Mouse (Mus musculus): ENCODE measurements around the gene Ppif. TPM values are rescaled to one million over a fixed set of nuclear protein-coding genes. Genes with fewer than 3 reads are reported as not detected.
A peak's percentile ranks its signal among the peaks of the same experiment; 100 is the strongest.

Ppif gene
- polyA plus RNA-seq, 1 experiment from 2014 or later: 47.3 TPM

DNA sequence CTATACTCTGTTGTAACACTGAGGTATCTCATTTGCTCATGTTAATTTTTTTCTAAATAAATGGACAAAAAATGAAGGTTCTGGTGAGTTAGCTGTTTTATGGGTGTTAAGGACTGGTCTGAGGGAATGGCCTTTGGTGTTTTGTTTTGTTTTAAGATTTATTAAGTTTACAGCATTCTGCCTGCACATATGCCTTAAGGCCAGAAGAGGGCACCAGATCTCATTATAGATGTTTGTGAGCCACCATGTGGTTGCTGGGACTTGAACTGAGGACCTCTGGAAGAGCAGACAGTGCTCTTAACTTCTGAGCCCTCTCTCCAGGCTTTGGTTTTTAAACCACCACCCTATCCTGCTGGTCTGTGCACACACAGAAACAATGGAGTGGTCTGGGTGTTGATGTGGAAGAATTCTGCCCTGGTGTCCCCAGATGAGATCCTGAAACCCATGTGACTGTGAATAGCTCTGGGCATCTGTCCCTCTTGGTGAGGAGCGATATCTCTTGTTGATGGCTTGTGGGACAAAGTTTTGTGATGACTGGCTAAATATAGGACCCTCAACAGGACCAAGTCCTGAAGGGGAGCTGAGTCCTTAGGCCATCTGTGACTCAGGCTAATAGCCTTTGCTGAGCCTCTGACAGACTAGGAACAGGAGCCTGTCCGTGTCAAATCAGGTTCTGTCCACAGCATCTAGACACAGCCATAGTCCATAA is 27.1 kb upstream of the Ppif start:
- no peak overlapping the region for H3K27ac ChIP-seq
- no peaks in the 10 kb centered on the region for H3K27me3 ChIP-seq (ENCODE audit: insufficient read depth, poor library complexity, severe bottlenecking)
- 83% methylated on average over 2 of the region's 2 CpGs for WGBS
- no peak overlapping the region for H3K4me3 ChIP-seq
- peaks cover 24% of the 10 kb centered on the region for H3K4me1 ChIP-seq (replicated peaks)
- DNase-seq (ENCODE audit: low spot score): no peak
- H3K36me3 ChIP-seq: peaks cover 65% of the 10 kb centered on the region
- H3K9me3 ChIP-seq: no peaks in the 10 kb centered on the region

DNA sequence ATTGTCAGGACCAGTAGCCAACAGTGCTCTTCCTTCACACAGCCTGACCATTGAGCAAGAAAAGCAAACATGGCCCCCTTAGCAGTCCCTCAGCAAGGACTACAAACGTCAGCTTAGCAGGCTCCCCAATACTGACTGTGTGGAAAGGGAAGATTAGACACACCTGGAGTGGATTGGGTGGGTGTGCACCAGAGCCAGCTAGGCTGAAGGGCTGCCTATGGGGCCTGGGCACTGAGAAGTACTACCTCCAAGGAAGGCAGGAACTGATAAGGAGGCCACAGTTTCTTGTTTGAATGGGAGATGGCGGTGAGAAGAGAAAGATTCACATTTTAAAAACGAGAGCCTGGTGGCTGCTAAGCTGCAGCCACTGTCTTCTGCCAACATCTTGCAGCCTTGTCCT is 26.4 kb upstream of the Ppif start:
- Histone ChIP-seq H3K27me3 (ENCODE audit: insufficient read depth, poor library complexity, severe bottlenecking) (no peaks in the 10 kb centered on the region), H3K27ac (no peak overlapping the region), H3K36me3 (peaks cover 57% of the 10 kb centered on the region), H3K9me3 (no peaks in the 10 kb centered on the region), H3K4me3 (no peak overlapping the region), H3K4me1 (replicated peaks) (peaks cover 19% of the 10 kb centered on the region)
- WGBS: 79% methylated on average over 3 of the region's 3 CpGs
- DNase-seq (ENCODE audit: low spot score): no peak

DNA sequence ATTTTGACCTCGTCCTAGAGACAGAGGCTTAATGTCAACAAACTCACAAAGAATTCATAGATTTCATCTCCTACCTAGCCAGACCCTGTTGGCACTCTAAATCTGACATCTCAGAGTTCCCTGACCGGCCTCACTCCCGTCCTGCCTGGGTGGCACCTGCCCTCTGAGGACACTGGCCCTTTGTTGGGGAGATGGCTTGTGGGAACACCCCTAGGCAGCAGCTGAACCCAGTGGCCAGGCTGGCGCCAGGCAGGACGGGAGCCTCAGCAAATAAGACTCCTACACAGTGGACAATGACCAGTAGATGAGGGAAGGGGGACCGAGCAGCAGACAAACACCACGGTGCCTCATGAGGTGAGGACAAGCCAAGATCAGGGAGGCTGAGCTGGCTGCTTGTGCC is 14.3 kb upstream of the Ppif start:
- Histone ChIP-seq H3K9me3 (no peaks in the 10 kb centered on the region), H3K27ac (no peak overlapping the region), H3K4me1 (replicated peaks) (peaks cover 10% of the 10 kb centered on the region; the same call in 1 of the 2 replicates), H3K4me3 (no peak overlapping the region), H3K36me3 (no peaks in the 10 kb centered on the region), H3K27me3 (ENCODE audit: insufficient read depth, poor library complexity, severe bottlenecking) (no peaks in the 10 kb centered on the region)
- WGBS: 78% methylated on average over 7 of the region's 7 CpGs
- no peak for DNase-seq (ENCODE audit: low spot score)

DNA sequence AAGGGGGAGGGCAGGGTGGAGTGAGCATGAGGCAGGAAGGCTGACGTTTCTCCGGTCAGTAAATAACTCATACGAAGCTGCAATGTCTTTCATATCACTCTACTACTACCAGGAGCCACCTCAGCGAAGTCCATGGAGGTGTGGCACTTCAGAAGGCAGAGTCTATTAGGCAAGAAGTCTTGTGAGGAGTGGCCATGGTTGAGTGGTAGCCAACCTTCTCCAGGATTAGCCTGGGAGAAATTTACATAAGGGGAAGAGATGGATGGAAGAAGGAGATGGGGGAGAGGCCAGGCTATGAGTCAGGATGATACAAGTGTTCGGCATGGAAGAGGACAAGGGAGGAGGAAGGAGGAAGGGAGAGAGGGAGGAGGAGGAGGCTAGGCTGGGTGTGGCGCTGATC is 11.9 kb upstream of the Ppif start:
- Histone ChIP-seq H3K27ac (no peak overlapping the region), H3K36me3 (no peaks in the 10 kb centered on the region), H3K4me3 (no peak overlapping the region), H3K9me3 (no peaks in the 10 kb centered on the region), H3K4me1 (replicated peaks) (peaks cover 12% of the 10 kb centered on the region; the same call in 1 of the 2 replicates), H3K27me3 (ENCODE audit: insufficient read depth, poor library complexity, severe bottlenecking) (no peaks in the 10 kb centered on the region)
- 77% methylated on average over 6 of the region's 6 CpGs for WGBS
- no peak for DNase-seq (ENCODE audit: low spot score)

DNA sequence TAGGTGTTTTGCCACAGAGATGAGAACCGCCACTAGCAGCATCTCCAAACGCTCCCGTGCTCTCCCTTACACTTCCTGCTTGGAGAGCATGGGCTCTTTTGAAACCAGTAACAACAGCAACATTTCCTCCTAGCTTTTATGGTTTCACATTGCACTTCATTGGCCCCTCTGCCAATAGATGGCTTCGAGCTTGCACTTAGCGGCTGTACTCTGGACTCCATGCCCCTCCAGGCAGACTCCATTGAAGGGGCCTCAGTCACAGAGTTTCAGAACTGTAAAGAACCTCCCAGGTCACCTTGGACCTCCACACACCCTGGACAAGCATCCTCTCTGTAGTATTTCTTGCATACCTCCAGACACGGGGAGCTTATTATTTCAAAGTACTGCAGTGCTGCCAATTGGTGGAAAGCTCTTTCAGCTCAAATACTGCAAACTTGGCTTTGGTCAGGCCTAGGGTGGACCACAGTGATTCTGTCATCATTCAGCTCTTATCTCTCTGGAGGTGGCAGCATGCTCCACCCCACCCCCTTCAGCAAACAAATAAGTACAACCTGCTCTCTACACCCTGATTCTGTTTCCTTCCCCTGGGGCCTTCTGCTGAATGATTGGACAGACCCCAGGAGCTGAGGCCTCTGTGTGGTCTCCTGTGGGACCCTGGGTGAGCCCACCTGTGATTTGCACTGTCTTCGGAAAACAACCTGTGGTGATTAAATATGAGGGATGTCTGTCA is 7.6 kb upstream of the Ppif start:
- 84% methylated on average over 7 of the region's 7 CpGs for WGBS
- no peaks in the 10 kb centered on the region for H3K36me3 ChIP-seq

DNA sequence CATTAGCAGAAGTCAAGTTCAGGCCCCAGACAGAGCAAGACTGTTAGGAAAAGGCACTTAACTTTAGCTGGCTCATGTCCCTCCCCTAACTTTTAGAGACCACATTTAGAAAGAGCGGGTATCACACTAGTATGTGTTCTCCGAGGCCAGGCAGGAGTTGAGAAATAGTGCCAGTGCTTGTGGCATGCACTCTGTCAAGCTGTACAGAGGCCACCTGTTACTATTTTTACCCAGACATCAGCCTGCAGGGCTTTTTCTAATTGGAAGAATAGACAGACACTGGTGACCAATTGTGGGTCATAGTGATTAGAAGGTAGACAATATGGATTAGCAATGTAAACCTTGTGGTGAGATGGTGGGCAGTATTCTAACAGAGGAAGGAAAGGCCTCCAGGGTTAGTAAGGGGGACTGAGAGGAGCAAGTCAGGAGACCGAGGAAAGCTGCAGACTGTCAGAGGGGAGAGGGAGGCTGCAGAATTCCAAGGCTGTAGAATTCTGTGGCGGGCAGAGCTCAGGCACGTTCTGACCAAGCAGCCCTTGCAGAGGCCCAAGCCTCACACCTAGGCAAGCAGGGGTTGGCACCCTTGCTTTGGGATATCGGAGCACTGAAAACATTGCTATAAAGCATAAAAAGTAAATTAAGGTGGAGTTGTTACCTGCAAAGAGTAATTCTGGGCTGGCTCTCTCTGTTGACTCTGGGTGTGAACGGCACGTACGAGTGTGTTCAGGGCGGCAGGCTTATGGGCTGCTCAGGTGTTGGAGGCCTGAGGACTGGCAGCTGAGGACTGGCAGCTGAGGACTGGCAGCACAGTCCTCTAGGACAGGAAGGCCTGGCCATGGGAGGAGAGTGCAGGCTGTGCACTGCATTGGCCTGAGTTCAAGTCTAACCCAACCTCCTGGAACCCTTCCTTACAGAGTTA is 6.7 kb upstream of the Ppif start:
- Histone ChIP-seq H3K4me3 (no peak overlapping the region), H3K4me1 (replicated peaks) (0 out of 2 replicates have a peak, but pooled peaks cover 3% of the 10 kb centered on the region), H3K9me3 (no peaks in the 10 kb centered on the region), H3K27me3 (ENCODE audit: insufficient read depth, poor library complexity, severe bottlenecking) (0 out of 2 replicates have a peak, but pooled peaks cover 4% of the 10 kb centered on the region), H3K36me3 (no peaks in the 10 kb centered on the region), H3K27ac (no peak overlapping the region)
- DNase-seq (ENCODE audit: low spot score): no peak
- WGBS: 85% methylated on average over 10 of the region's 10 CpGs

More for the DNA sequence above, 7.6 kb upstream of the Ppif start:
- Histone ChIP-seq H3K4me3 (no peak overlapping the region), H3K9me3 (no peaks in the 10 kb centered on the region), H3K27ac (no peak overlapping the region), H3K27me3 (ENCODE audit: insufficient read depth, poor library complexity, severe bottlenecking) (no peaks in the 10 kb centered on the region), H3K4me1 (replicated peaks) (0 out of 2 replicates have a peak, but pooled peaks cover 3% of the 10 kb centered on the region)
- no peak for DNase-seq (ENCODE audit: low spot score)

DNA sequence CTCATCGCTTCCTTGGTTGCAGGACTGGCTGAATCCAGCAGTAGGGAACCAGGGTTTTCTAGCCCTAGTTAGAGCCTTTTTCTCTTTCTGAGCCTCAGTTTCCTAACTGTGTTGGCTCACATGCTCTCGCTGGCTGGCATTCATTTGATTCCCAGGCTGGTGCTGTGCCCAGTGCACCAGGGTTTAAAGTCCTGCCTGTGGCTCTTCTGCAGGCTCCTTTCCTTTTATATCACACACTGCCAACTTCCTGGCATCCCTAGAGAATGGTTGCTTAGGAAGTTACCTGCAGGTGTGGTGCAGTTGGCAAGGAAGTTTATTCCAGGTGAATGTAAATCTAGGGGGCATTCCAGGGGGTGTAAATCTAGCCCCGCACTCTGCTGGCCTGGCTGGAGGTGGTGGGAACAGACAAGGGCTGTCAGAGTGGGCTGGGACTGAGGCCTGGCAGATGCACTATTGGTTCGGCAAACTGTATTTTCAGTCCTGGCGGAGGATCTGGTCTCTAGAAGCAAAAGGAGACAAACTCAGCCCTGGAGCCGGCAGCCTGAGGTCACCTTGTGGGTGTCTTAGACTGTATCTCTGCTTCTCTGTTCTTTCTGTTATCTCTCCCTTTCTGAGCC is 575 bp upstream of the Ppif start:
- 77% methylated on average over 6 of the region's 6 CpGs for WGBS
- peak overlapping the region; percentile 92 for H3K27ac ChIP-seq
- H3K27me3 ChIP-seq (ENCODE audit: insufficient read depth, poor library complexity, severe bottlenecking): 0 out of 2 replicates have a peak, but pooled peaks cover 8% of the 10 kb centered on the region
- peak overlapping the region; percentile 80 for H3K4me3 ChIP-seq
- DNase-seq (ENCODE audit: low spot score): no peak
- peaks cover 30% of the 10 kb centered on the region for H3K36me3 ChIP-seq
- H3K9me3 ChIP-seq: no peaks in the 10 kb centered on the region
- H3K4me1 ChIP-seq (replicated peaks): peaks cover 35% of the 10 kb centered on the region

DNA sequence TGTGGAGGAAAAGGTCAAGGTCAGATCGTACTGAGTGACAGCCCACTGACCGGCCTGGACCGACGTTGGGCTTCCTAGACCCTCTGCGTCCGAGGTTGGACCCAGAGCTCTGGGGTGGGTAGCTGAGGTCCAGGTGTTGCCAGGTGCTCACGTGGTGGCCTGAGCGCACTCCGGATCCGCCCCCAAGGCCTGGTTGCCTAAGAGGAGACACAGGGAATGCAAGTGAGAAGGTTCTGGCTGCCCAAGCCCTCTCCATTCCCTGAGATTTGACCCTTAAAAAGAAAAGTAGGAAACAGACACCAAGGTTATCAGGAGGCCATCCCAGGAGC is 579 bp downstream of the Ppif start:
- peak overlapping the region; percentile 80 for H3K4me3 ChIP-seq
- H3K9me3 ChIP-seq: no peaks in the 10 kb centered on the region
- H3K36me3 ChIP-seq: peaks cover 42% of the 10 kb centered on the region
- peaks cover 35% of the 10 kb centered on the region for H3K4me1 ChIP-seq (replicated peaks)
- H3K27ac ChIP-seq: peak overlapping the region; percentile 92
- 2% methylated on average over 10 of the region's 10 CpGs for WGBS
- 0 out of 2 replicates have a peak, but pooled peaks cover 8% of the 10 kb centered on the region for H3K27me3 ChIP-seq (ENCODE audit: insufficient read depth, poor library complexity, severe bottlenecking)
- DNase-seq (ENCODE audit: low spot score): no peak

DNA sequence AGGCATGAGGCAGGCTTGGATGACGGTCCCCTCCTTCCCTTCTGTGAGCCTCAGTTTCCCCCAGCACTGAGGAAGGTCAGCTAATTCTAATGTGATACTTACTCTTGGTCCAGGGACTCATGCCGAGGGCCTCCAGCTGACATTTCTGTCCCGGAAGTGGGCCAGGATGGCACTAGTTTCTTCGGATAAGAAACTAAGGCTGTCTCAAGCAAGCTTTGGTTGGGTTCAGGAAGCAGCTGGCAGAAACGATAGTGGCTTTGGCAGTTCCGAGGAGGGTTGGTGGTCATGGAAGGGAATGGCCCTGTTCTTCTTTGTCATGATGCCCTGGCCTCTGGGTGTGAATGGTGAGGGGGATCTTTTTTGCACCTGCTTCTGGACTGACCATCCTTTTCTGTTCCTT is 1.1 kb downstream of the Ppif start:
- Histone ChIP-seq H3K4me3 (peak overlapping the region; percentile 80), H3K4me1 (replicated peaks) (peaks cover 35% of the 10 kb centered on the region), H3K36me3 (peaks cover 47% of the 10 kb centered on the region), H3K27me3 (ENCODE audit: insufficient read depth, poor library complexity, severe bottlenecking) (0 out of 2 replicates have a peak, but pooled peaks cover 8% of the 10 kb centered on the region), H3K27ac (peak overlapping the region; percentile 92; the same call in 1 of the 2 replicates), H3K9me3 (no peaks in the 10 kb centered on the region)
- 72% methylated on average over 6 of the region's 6 CpGs for WGBS
- DNase-seq (ENCODE audit: low spot score): no peak

DNA sequence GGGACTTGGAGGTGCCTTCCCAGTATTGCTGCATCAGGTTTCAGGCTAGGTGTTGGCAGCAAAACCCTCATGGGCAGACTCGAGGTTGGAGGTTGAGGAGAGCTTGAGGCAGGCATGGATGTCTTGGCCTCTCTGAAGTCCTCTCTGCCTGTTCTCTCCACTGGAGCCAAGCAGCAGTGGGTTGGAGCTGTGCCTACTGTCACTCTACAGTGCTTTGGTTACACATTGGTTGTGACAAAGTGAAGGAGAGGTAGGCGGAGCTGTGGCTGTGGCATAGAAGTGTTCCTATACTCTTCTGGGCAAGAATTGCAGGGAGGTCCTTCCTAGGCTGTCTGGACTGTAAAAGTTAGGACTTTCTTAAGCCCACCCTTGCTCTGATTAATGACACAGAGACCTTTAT is 2.4 kb downstream of the Ppif start:
- Histone ChIP-seq H3K36me3 (peaks cover 53% of the 10 kb centered on the region), H3K9me3 (no peaks in the 10 kb centered on the region), H3K4me3 (no peak overlapping the region), H3K27ac (no peak overlapping the region), H3K27me3 (ENCODE audit: insufficient read depth, poor library complexity, severe bottlenecking) (0 out of 2 replicates have a peak, but pooled peaks cover 8% of the 10 kb centered on the region), H3K4me1 (replicated peaks) (peaks cover 35% of the 10 kb centered on the region)
- DNase-seq (ENCODE audit: low spot score): no peak
- WGBS: 79% methylated on average over 2 of the region's 2 CpGs

DNA sequence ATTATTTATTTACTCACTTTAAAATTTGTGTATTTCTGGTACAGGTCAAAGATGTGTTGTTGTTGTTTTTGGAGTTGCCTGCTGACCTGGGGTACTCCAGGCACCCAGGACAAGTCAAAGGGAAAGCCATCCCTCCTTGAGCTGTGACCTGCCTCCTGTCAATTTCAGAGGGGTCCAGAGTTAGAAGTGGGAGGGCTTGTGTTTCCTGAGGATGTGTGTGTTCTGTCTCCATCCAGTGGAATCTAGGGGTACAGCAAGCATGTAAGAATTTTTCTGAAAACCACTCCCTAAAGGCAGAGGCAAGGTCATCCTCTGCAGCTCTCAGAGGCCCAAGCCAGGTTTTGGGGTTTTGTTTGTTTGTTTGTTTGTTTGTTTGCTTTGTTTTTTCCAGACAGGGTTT is 8.0 kb downstream of the Ppif start:
- H3K36me3 ChIP-seq: peaks cover 37% of the 10 kb centered on the region
- H3K4me1 ChIP-seq (replicated peaks): peaks cover 4% of the 10 kb centered on the region; the same call in 1 of the 2 replicates
- H3K4me3 ChIP-seq: no peak overlapping the region
- no peaks in the 10 kb centered on the region for H3K27me3 ChIP-seq (ENCODE audit: insufficient read depth, poor library complexity, severe bottlenecking)
- H3K9me3 ChIP-seq: no peaks in the 10 kb centered on the region
- no peak overlapping the region for H3K27ac ChIP-seq
- no peak for DNase-seq (ENCODE audit: low spot score)

DNA sequence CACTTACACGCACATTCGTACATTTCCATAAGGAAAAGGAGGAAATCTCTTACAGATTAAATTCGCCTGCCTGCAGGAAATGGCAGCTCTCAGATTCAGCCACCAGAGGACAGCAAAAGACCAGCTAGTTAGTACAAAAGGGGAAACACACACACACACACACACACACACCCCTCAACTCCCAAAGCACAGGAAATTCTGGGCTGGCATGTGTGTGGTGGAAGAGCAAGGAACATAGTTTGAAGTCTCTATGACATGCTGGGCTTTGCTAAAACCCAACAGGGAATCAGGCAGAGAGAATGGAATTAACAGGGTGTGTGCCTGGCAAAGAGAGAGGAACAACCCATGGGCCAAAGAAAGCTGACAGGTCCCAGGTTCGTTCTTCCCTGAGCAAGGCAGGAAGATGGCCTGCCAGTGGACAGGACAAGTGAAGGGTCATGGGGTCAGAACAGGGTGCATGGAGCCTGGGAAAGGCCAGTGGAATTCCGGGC is 13.8 kb downstream of the Ppif start:
- DNase-seq (ENCODE audit: low spot score): peak; percentile 58
- H3K4me3 ChIP-seq: no peak overlapping the region
- peaks cover 47% of the 10 kb centered on the region for H3K4me1 ChIP-seq (replicated peaks)
- no peaks in the 10 kb centered on the region for H3K27me3 ChIP-seq (ENCODE audit: insufficient read depth, poor library complexity, severe bottlenecking)
- H3K9me3 ChIP-seq: no peaks in the 10 kb centered on the region
- H3K27ac ChIP-seq: peak overlapping the region; percentile 53; the same call in 1 of the 2 replicates
- 62% methylated on average over 5 of the region's 5 CpGs for WGBS
- H3K36me3 ChIP-seq: no peaks in the 10 kb centered on the region

Data from hindbrain, embryonic 10.5 days (tissue).